Mouse (Mus musculus) embryo, embryonic 9.5 days (tissue): Measurements from ENCODE around the gene Olfr139.

Experiments
- DNase-seq: peaks from one replicate; pipeline ENCODE4 v3.0.0-alpha.2; 2017; ENCODE audit errors: extremely low spot score

Gene Olfr139

DNA sequence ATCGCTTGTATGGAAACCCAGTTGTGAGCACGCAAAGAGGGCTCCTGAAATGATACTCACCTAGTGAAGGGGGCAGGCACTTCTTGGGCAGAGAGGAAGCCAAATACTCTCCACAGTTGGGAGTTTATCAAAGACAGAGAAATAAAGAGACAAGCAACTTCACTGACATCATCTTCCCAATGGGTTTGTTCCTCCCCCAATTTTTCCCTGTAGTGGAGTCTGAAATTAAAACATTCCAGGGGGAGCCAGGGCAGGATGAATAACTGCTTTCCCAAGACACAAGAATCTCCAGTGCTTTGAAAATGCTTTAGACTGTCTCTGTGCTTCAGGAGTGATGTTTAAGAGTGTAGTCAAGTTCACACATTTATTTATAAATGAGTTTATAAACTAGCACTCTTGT lies at the start of gene Olfr139, which contains the start of gene Olfr399:
Olfr139 (minus strand) TSS at position 101 of the 400 bp plus-strand sequence.
Olfr399 (minus strand) TSS at position 165 of the 400 bp plus-strand sequence.
- DNase-seq = no peak

DNA sequence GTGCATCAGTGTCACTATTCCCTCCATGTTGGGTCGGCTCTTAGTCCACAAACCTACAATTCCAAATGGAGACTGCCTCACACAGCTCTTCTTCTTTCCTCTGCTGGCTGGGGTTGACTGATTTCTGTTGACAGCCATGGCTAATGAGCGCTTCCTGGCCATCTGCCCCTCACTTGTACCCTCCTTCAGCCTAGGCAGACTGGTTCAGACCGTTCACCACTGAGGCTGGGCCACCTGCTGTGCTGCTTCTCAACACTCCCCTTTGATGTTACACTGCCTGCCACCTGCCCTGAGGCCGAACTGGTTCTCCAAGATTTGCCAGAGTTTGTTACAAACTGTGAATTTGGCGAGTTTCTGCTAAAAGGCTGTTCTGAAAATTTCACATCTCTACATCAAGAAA lies 48.7 kb upstream of the Olfr139 start:
- no peak for DNase-seq

- no peak for DNase-seq
These were observed 45.2 kb upstream of the Olfr139 start for GRCm38 (mm10) chr11:74101507-74101906.

- DNase-seq = no peak
These were observed 44.4 kb upstream of the Olfr139 start for GRCm38 (mm10) chr11:74100724-74101123.

GRCm38 (mm10) chr11:74069655-74070054 lies 13.3 kb upstream of the Olfr139 start, which contains the start of gene Zfp616:
TSS of gene Zfp616 (plus strand) at chr11:74069955.
- no peak for DNase-seq

DNA sequence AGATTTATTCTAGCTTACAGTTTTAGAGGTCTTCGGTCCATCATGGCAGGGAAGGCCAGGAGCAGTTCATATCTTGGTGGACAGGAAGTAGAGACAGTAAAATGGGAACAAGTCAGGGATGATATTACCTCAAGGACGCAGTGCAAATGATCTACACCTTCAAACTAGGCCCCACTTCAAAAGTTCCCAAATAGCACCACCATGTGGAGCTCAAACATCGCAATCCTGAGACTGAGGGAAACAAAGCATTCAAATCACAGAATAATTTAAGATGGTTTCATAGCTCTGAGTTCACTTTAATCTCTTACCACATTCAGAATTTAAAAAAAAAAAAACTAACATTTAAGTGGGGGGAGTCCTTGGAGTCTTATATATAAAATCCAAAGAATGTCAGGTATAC lies 5.0 kb downstream of the Olfr139 start:
- no peak for DNase-seq
